Mouse (Mus musculus) heart, adult 2 months (tissue): ENCODE data around the gene Wif1. TPM values are rescaled to one million over a fixed set of nuclear protein-coding genes. Genes with fewer than 3 reads are reported as not detected.

Experiments used
- DNase-seq, 2 experiments: peaks; one replicate each; pipeline ENCODE4 v3.0.0; 2021
- H3K27ac ChIP-seq: fragments of 200-600 bp; 2 replicates; pipeline ENCODE4 v1.8.1; 2022
- H3K27me3 ChIP-seq: fragments of 200-500 bp; 2 replicates; pipeline ENCODE4 v1.6.1; 2012; ENCODE audit warnings: mild to moderate bottlenecking, low read length, inconsistent platforms, mixed read lengths; ENCODE audit not compliant: control insufficient read depth, insufficient read depth
- H3K36me3 ChIP-seq: fragments of 200-500 bp; 2 replicates; pipeline ENCODE4 v1.6.1; 2012; ENCODE audit warnings: low read length, inconsistent platforms; ENCODE audit not compliant: control insufficient read depth, insufficient read depth
- H3K4me1 ChIP-seq: fragments of 200-500 bp; 2 replicates; pipeline ENCODE4 v1.6.1; 2011; ENCODE audit warnings: low read length; ENCODE audit not compliant: control insufficient read depth, insufficient read depth
- H3K4me3 ChIP-seq: fragments of 200-600 bp; 2 replicates; pipeline ENCODE4 v1.8.1; 2022
- H3K79me2 ChIP-seq: fragments of 200-500 bp; replicated peaks from 2 replicates; pipeline ENCODE4 v1.6.1; 2012; ENCODE audit warnings: mild to moderate bottlenecking, inconsistent platforms, low read length, moderate library complexity, mixed read lengths; ENCODE audit not compliant: control insufficient read depth, insufficient read depth
- H3K9ac ChIP-seq: fragments of 200-500 bp; 2 replicates; pipeline ENCODE4 v1.6.1; 2012; ENCODE audit warnings: low read depth, mild to moderate bottlenecking, control low read depth, inconsistent platforms, low read length, mixed read lengths
- CTCF ChIP-seq: fragments of 200-600 bp; IDR thresholded peaks from 2 replicates; pipeline ENCODE4 v1.8.1; 2022; ENCODE audit warnings: antibody characterized with exemption, mild to moderate bottlenecking, moderate library complexity
- EP300 ChIP-seq: fragments of 200-500 bp; IDR thresholded peaks from 2 replicates; pipeline ENCODE4 v1.6.1; 2011; ENCODE audit warnings: low read depth, low read length, control low read depth; ENCODE audit not compliant: insufficient read depth
- POLR2A ChIP-seq: fragments of 200-500 bp; IDR thresholded peaks from 2 replicates; pipeline ENCODE4 v1.6.1; 2011; ENCODE audit warnings: mild to moderate bottlenecking, low read depth, low read length, control low read depth; ENCODE audit not compliant: insufficient read depth
- whole genome bisulfite sequencing: fragments of 180-500 bp; shearing (Covaris S2); methylation state at CpG from one replicate; pipeline ENCODE4 v1.1.7; 2018; 5-methylcytosine and 5-hydroxymethylcytosine counted together
- intact Hi-C: fragments of 180-260 bp; cut with DNase I; formaldehyde crosslinking; loops from one replicate; pipeline ENCODE4 v1.15.1; 2025
- polyA plus RNA-seq: library from polyadenylated mRNA; depleted of rRNA; stranded (reverse); fragments of >200 nt; gene quantifications from 2 replicates; pipeline ENCODE4 v1.2.3, GENCODE M21; 2012
- total RNA-seq, 2 experiments: library from RNA; stranded (reverse); gene quantifications; 2 replicates each; pipeline ENCODE4 v1.2.3; 2021

Wif1 gene
- total and polyA plus RNA-seq, 3 experiments, result 2.0 to 8.6 (median 2.4) TPM

GRCm38 (mm10) chr10:121082881-121083280 lies 49.1 kb downstream of the Wif1 start:
- DNase-seq, result no peak
- intact Hi-C loops, result no loop called here
- H3K27ac ChIP-seq, result no peak overlapping the region
- 66% methylated on average over 4 of the region's 4 CpGs for WGBS
- TF ChIP-seq EP300 (no peak), POLR2A (no peak), CTCF (no peak)
- no peaks in the 10 kb centered on the region for H3K27me3 ChIP-seq
- H3K4me1 ChIP-seq, result no peaks in the 10 kb centered on the region
- no peaks in the 10 kb centered on the region for H3K79me2 ChIP-seq
- H3K4me3 ChIP-seq, result no peak overlapping the region
- H3K36me3 ChIP-seq, result no peaks in the 10 kb centered on the region
- H3K9ac ChIP-seq, result no peak overlapping the region

- TF ChIP-seq EP300 (no peak), CTCF (peak; percentile 40)
- no peak for DNase-seq
- Histone ChIP-seq H3K4me1 (no peaks in the 10 kb centered on the region), H3K79me2 (no peaks in the 10 kb centered on the region), H3K27ac (no peak overlapping the region), H3K27me3 (no peaks in the 10 kb centered on the region), H3K4me3 (no peak overlapping the region), H3K36me3 (no peaks in the 10 kb centered on the region), H3K9ac (no peak overlapping the region)
- intact Hi-C loops, result no loop called here
- 59% methylated on average over 10 of the region's 10 CpGs for WGBS
These were observed 49.8 kb downstream of the Wif1 start for GRCm38 (mm10) chr10:121083512-121083911.

GRCm38 (mm10) chr10:121088679-121089078 lies 54.9 kb downstream of the Wif1 start:
- no peaks in the 10 kb centered on the region for H3K79me2 ChIP-seq
- DNase-seq, result no peak
- 65% methylated on average over 5 of the region's 5 CpGs for WGBS
- intact Hi-C loops, result no loop called here
- H3K27ac ChIP-seq, result no peak overlapping the region
- H3K27me3 ChIP-seq, result no peaks in the 10 kb centered on the region
- no peak overlapping the region for H3K4me3 ChIP-seq
- TF ChIP-seq EP300 (no peak), POLR2A (no peak), CTCF (no peak)
- no peaks in the 10 kb centered on the region for H3K4me1 ChIP-seq
- no peaks in the 10 kb centered on the region for H3K36me3 ChIP-seq
- no peak overlapping the region for H3K9ac ChIP-seq

- no peak overlapping the region for H3K4me3 ChIP-seq
- H3K79me2 ChIP-seq, result no peaks in the 10 kb centered on the region
- no peak overlapping the region for H3K9ac ChIP-seq
- no peak for TF ChIP-seq CTCF
- TF ChIP-seq POLR2A, result no peak
- no peak for TF ChIP-seq EP300
- no peak for DNase-seq
- no peak overlapping the region for H3K27ac ChIP-seq
- no peaks in the 10 kb centered on the region for H3K4me1 ChIP-seq
- no peaks in the 10 kb centered on the region for H3K36me3 ChIP-seq
- no peaks in the 10 kb centered on the region for H3K27me3 ChIP-seq
- intact Hi-C loops, result no loop called here
- WGBS, result 6% methylated on average over 6 of the region's 6 CpGs
These were observed 55.6 kb downstream of the Wif1 start for GRCm38 (mm10) chr10:121089312-121089711.

- 31% methylated on average over 8 of the region's 8 CpGs for WGBS
- Histone ChIP-seq H3K36me3 (no peaks in the 10 kb centered on the region), H3K27me3 (no peaks in the 10 kb centered on the region), H3K4me1 (no peaks in the 10 kb centered on the region), H3K79me2 (no peaks in the 10 kb centered on the region), H3K9ac (no peak overlapping the region), H3K27ac (no peak overlapping the region), H3K4me3 (no peak overlapping the region)
- no peak for TF ChIP-seq EP300
- no peak for TF ChIP-seq CTCF
- no peak for TF ChIP-seq POLR2A
- no peak for DNase-seq
- intact Hi-C loops, result no loop called here
These were observed 56.2 kb downstream of the Wif1 start for GRCm38 (mm10) chr10:121090006-121090405.

GRCm38 (mm10) chr10:121095948-121096347 lies 62.2 kb downstream of the Wif1 start:
- H3K4me3 ChIP-seq, result no peak overlapping the region
- WGBS, result 67% methylated on average over 12 of the region's 12 CpGs
- H3K4me1 ChIP-seq, result no peaks in the 10 kb centered on the region
- H3K27ac ChIP-seq, result no peak overlapping the region
- no peaks in the 10 kb centered on the region; the same call in 1 of the 2 replicates for H3K27me3 ChIP-seq
- DNase-seq, result no peak
- intact Hi-C loops, result no loop called here
- no peak for TF ChIP-seq EP300
- TF ChIP-seq CTCF, result no peak
- no peak for TF ChIP-seq POLR2A
- H3K36me3 ChIP-seq, result no peaks in the 10 kb centered on the region
- no peak overlapping the region for H3K9ac ChIP-seq
- no peaks in the 10 kb centered on the region for H3K79me2 ChIP-seq

GRCm38 (mm10) chr10:121098263-121098662 lies 64.5 kb downstream of the Wif1 start:
- no peak for TF ChIP-seq CTCF
- DNase-seq, result no peak
- no peak overlapping the region for H3K9ac ChIP-seq
- intact Hi-C loops, result no loop called here
- H3K27me3 ChIP-seq, result no peaks in the 10 kb centered on the region; the same call in 1 of the 2 replicates
- H3K36me3 ChIP-seq, result no peaks in the 10 kb centered on the region
- 64% methylated on average over 12 of the region's 12 CpGs for WGBS
- H3K4me1 ChIP-seq, result no peaks in the 10 kb centered on the region
- no peak overlapping the region for H3K27ac ChIP-seq
- no peak overlapping the region for H3K4me3 ChIP-seq
- H3K79me2 ChIP-seq, result no peaks in the 10 kb centered on the region
